Mouse (Mus musculus): ENCODE data around the gene Gltpd2. TPM values are rescaled to one million over a fixed set of nuclear protein-coding genes. Genes with fewer than 3 reads are reported as not detected.
A peak's percentile ranks its signal among the peaks of the same experiment; 100 is the strongest.
"Not testable (repeated sequence)": the region's sequence is repeated elsewhere in the genome, so short reads cannot be mapped to it uniquely, and the experiment has no call there.

Gltpd2 gene
- polyA plus RNA-seq, 1 experiment from 2014 or later = 0.87 TPM

DNA sequence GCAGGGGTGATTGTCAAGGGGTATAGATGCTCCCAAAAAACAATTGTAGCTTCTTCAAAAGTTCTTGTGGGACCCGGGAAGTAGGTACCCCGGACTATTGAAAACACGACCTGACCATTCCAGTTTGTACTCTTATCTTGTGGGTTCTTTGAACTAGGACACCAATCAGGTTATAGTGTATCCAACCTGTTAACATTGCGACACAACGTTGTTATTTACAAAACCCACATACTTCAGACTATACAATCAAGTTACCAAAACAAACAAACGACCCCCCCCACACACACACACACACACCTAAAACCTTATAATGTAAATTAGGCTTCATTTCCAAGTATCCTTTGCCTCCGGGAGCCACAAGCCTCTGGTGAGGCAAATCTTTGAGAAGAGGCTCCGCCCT is 5.8 kb downstream of the Gltpd2 start:
- Histone ChIP-seq H3K4me3 (replicated peaks; ENCODE audit: low read depth, low read length) (peak overlapping the region; percentile 77), H3K4me1 (replicated peaks; ENCODE audit: insufficient read depth, low read length) (peaks cover 5% of the 10 kb centered on the region; the same call in 1 of the 2 replicates), H3K9me3 (replicated peaks; ENCODE audit: low read length) (no peaks in the 10 kb centered on the region), H3K27ac (no peak overlapping the region), H3K36me3 (ENCODE audit: insufficient read depth, low read length) (peaks cover 23% of the 10 kb centered on the region), H3K9ac (ENCODE audit: low read depth, low read length) (peak overlapping the region; percentile 31; the same call in 1 of the 2 replicates), H3K4me2 (ENCODE audit: low read length) (peak overlapping the region; percentile 48), H3K27me3 (ENCODE audit: insufficient read depth, low read length) (no peaks in the 10 kb centered on the region)
- TF ChIP-seq CTCF (IDR thresholded peaks at IDR 0.05; ENCODE audit: low read depth) = no peak
- ATAC-seq (replicated peaks; ENCODE audit: low FRiP score, low read depth) (no peak), DNase-seq (ENCODE audit: low spot score) (no peak)
- WGBS = 7% methylated on average over 8 of the region's 8 CpGs

DNA sequence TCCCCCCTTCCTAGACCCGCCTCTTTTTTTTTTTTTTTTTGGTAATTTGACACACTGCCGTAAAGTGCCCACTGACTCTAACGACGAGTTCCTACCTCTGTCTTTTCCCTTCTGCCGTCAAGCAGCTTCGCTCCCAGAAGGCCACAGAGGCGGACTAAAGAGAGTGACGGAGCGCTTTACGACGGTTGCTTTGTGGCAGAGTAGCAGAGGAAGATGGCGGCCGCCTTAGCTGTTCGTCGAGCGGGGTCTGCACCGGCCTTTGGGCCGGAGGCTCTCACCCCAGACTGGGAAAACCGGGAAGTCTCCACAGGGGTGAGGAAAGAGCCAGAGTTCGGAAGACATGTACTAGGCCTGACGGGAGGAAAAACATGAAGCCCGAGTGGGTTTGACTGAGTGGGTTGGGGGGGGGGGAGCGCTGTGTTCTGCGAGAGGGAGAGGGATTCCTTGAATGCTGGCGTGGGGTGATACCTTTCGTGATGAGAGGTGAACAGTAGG is 6.2 kb downstream of the Gltpd2 start, which contains the start of gene Psmb6:
Gene Psmb6, plus strand, starts transcription at position 184 of the 495 bp plus-strand sequence.
- Histone ChIP-seq H3K36me3 (ENCODE audit: insufficient read depth, low read length) (peaks cover 23% of the 10 kb centered on the region), H3K4me1 (replicated peaks; ENCODE audit: insufficient read depth, low read length) (peaks cover 5% of the 10 kb centered on the region; the same call in 1 of the 2 replicates), H3K27me3 (ENCODE audit: insufficient read depth, low read length) (no peaks in the 10 kb centered on the region), H3K27ac (no peak within 1 kb of the TSS; the same call in 1 of the 2 replicates), H3K4me2 (ENCODE audit: low read length) (peak within 1 kb of the TSS; percentile 73), H3K9me3 (replicated peaks; ENCODE audit: low read length) (no peaks in the 10 kb centered on the region), H3K9ac (ENCODE audit: low read depth, low read length) (peak within 1 kb of the TSS; percentile 75), H3K4me3 (replicated peaks; ENCODE audit: low read depth, low read length) (peak within 1 kb of the TSS; percentile 77)
- WGBS = under 1% methylated on average over 25 of the region's 26 CpGs
- ATAC-seq (replicated peaks; ENCODE audit: low FRiP score, low read depth) (peak; percentile 93), DNase-seq (ENCODE audit: low spot score) (peak; percentile 99)
- no peak for TF ChIP-seq CTCF (IDR thresholded peaks at IDR 0.05; ENCODE audit: low read depth)

DNA sequence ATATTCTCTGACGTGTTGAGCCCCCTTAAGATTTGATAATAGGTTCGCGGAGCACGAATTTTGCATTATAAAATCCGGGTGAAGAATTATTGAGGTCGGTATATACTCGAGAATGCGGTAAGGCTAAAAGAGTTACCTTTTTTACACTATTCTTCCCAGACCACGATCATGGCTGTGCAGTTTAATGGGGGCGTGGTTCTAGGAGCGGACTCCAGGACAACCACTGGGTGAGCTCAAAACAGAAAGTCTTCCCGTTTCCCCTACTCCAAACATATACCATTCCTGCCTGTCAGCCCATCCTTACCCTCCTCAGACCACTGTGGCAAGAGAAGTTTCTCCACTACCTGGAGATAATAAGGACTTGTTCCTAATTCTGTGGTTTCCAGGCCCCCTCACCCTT is 6.7 kb downstream of the Gltpd2 start:
- H3K9ac ChIP-seq (ENCODE audit: low read depth, low read length) = peak overlapping the region; percentile 75
- H3K9me3 ChIP-seq (replicated peaks; ENCODE audit: low read length) = no peaks in the 10 kb centered on the region
- peak overlapping the region; percentile 73 for H3K4me2 ChIP-seq (ENCODE audit: low read length)
- H3K4me3 ChIP-seq (replicated peaks; ENCODE audit: low read depth, low read length) = peak overlapping the region; percentile 77
- no peaks in the 10 kb centered on the region for H3K27me3 ChIP-seq (ENCODE audit: insufficient read depth, low read length)
- no peak overlapping the region; the same call in 1 of the 2 replicates for H3K27ac ChIP-seq
- 2% methylated on average over 12 of the region's 12 CpGs for WGBS
- peaks cover 23% of the 10 kb centered on the region for H3K36me3 ChIP-seq (ENCODE audit: insufficient read depth, low read length)
- peaks cover 5% of the 10 kb centered on the region; the same call in 1 of the 2 replicates for H3K4me1 ChIP-seq (replicated peaks; ENCODE audit: insufficient read depth, low read length)
- DNase-seq (ENCODE audit: low spot score) (peak; percentile 33), ATAC-seq (replicated peaks; ENCODE audit: low FRiP score, low read depth) (peak; percentile 38; the same call in 1 of the 2 replicates)
- TF ChIP-seq CTCF (IDR thresholded peaks at IDR 0.05; ENCODE audit: low read depth) = no peak

DNA sequence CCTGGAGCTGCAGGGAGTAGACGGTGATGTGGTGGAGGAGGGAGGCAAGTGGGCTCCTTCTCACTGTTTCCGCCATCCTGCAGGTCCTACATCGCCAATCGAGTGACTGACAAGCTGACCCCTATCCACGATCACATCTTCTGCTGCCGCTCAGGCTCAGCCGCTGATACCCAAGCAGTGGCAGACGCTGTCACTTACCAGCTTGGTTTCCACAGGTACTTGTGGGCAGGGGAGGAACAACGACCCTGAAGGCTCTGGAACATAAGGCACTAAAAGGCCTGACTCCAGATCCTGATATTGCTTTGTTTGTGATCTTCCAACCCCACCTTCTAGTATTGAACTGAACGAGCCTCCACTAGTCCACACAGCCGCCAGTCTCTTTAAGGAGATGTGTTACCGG is 7.2 kb downstream of the Gltpd2 start:
- WGBS = 84% methylated on average over 12 of the region's 12 CpGs
- H3K27ac ChIP-seq = no peak overlapping the region
- TF ChIP-seq CTCF (IDR thresholded peaks at IDR 0.05; ENCODE audit: low read depth) = no peak
- H3K9me3 ChIP-seq (replicated peaks; ENCODE audit: low read length) = no peaks in the 10 kb centered on the region
- peaks cover 23% of the 10 kb centered on the region for H3K36me3 ChIP-seq (ENCODE audit: insufficient read depth, low read length)
- ATAC-seq (replicated peaks; ENCODE audit: low FRiP score, low read depth) (no peak), DNase-seq (ENCODE audit: low spot score) (no peak)
- peak overlapping the region; percentile 77; the same call in 1 of the 2 replicates for H3K4me3 ChIP-seq (replicated peaks; ENCODE audit: low read depth, low read length)
- H3K27me3 ChIP-seq (ENCODE audit: insufficient read depth, low read length) = no peaks in the 10 kb centered on the region
- H3K4me1 ChIP-seq (replicated peaks; ENCODE audit: insufficient read depth, low read length) = peaks cover 5% of the 10 kb centered on the region; the same call in 1 of the 2 replicates
- H3K4me2 ChIP-seq (ENCODE audit: low read length) = peak overlapping the region; percentile 73
- H3K9ac ChIP-seq (ENCODE audit: low read depth, low read length) = peak overlapping the region; percentile 75

DNA sequence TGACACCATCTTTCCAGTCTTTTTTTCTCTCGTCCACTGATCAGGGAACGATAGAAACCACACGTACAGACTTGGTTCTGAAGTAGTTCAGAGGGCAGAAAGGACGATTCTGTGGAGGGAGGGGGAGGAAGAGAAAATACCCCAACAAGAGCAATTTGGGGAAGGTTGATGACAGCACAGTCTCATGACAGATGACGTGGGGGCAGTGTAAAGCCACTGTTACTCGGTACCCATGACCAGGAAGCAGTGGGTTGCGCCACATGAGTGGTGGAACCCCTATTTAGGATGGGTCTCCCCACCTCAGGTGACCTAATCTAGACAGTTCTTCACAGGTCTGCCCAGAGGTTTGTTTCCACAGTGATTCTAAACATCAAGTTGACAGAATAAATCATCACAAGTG is 9.6 kb downstream of the Gltpd2 start:
- DNase-seq (ENCODE audit: low spot score) (no peak), ATAC-seq (replicated peaks; ENCODE audit: low FRiP score, low read depth) (no peak)
- Histone ChIP-seq H3K9ac (ENCODE audit: low read depth, low read length) (no peak overlapping the region), H3K9me3 (replicated peaks; ENCODE audit: low read length) (no peaks in the 10 kb centered on the region), H3K27me3 (ENCODE audit: insufficient read depth, low read length) (no peaks in the 10 kb centered on the region), H3K4me3 (replicated peaks; ENCODE audit: low read depth, low read length) (no peak overlapping the region), H3K27ac (no peak overlapping the region), H3K36me3 (ENCODE audit: insufficient read depth, low read length) (peaks cover 23% of the 10 kb centered on the region), H3K4me2 (ENCODE audit: low read length) (no peak overlapping the region), H3K4me1 (replicated peaks; ENCODE audit: insufficient read depth, low read length) (peaks cover 5% of the 10 kb centered on the region; the same call in 1 of the 2 replicates)
- TF ChIP-seq CTCF (IDR thresholded peaks at IDR 0.05; ENCODE audit: low read depth) = no peak
- 82% methylated on average over 7 of the region's 7 CpGs for WGBS

DNA sequence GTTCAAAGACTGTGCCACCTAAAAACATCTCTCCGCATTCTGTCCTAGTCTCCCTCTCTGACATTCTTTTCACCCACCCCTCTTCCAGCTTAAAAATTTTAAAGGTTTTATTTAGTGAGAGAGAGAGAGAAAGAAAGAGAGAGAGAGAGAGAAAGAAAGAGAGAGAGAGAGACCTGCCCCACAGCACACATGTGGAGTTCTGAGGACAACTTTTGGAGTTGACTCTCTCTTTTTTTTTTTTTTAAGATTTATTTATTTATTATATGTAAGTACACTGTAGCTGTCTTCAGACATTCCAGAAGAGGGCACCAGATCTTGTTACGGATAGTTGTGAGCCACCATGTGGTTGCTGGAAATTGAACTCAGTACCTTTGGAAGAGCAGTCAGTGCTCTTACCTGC is 12.1 kb downstream of the Gltpd2 start:
- TF ChIP-seq CTCF (IDR thresholded peaks at IDR 0.05; ENCODE audit: low read depth) = peak; percentile 25; the same call in 1 of the 2 replicates

More for the DNA sequence above, 12.1 kb downstream of the Gltpd2 start:
- H3K9me3 ChIP-seq (replicated peaks; ENCODE audit: low read length); H3K27ac ChIP-seq; H3K4me3 ChIP-seq (replicated peaks; ENCODE audit: low read depth, low read length); DNase-seq (ENCODE audit: low spot score); H3K9ac ChIP-seq (ENCODE audit: low read depth, low read length); ATAC-seq (replicated peaks; ENCODE audit: low FRiP score, low read depth); H3K4me1 ChIP-seq (replicated peaks; ENCODE audit: insufficient read depth, low read length); H3K4me2 ChIP-seq (ENCODE audit: low read length); H3K27me3 ChIP-seq (ENCODE audit: insufficient read depth, low read length): not testable (repeated sequence)
- WGBS = 83% methylated on average over 2 of the region's 2 CpGs
- peaks cover 23% of the 10 kb centered on the region for H3K36me3 ChIP-seq (ENCODE audit: insufficient read depth, low read length)

All from kidney, postnatal 0 days (tissue).